Mouse (Mus musculus) ES-E14 (cell line): ENCODE measurements around the gene Zfyve21.

Experiments
- CHD2 ChIP-seq: IDR thresholded peaks from 2 replicates; pipeline ENCODE4 v1.6.1; 2014; ENCODE audit warnings: mild to moderate bottlenecking, low read depth, low read length, inconsistent platforms
- MAFK ChIP-seq: IDR thresholded peaks from 2 replicates; pipeline ENCODE4 v1.6.1; 2014; ENCODE audit warnings: mild to moderate bottlenecking, low read depth, low read length, inconsistent platforms; ENCODE audit not compliant: insufficient read depth

DNA sequence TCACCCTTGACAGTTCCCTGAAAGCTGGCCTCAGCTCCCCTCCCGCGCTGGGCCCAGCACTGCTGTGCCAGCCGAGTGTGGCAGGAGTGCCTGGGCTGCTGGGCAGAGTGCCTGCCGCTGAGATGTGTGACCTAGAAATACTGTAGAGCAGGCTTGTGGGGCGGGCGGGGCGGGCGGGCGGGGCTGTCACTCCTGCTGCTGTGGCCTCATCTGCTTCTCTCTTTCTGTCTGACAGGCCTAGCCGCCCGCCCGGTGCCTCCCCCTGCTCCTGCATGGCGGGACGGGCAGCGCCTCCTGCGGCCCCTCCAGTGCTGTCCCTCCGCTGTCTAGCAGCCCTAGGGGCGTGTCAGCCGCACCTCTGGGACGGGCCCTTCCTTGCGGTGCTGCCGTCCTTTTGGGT is 19.9 kb upstream of the Zfyve21 start:
- TF ChIP-seq CHD2 = no peak
- no peak for TF ChIP-seq MAFK
